Mouse (Mus musculus): ENCODE results near the gene Exoc3.

Exoc3 gene

DNA sequence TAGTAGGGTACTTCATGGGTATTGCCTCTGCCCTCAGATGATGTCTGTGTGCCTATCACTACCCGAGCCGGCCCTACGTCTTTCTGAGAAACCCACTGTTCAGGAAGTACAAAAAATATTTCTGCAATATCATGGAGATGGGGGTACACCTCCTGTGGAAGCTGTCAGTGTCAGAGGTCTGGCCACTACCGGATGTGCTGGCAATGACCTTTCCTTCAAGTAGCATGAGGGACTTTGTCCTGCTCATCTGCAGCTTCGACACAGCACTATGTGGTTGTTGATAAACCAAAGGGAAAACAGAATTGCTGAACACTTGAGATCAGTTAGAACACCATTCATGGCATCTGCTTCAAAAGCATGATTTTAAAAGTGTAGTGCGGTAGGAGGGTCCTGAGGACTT, 67.7 kb downstream of the Exoc3 start:
- no peak for DNase-seq (ENCODE audit: low spot score in 2 of 2)

- DNase-seq (ENCODE audit: low spot score in 2 of 2), result no peak
Measured at GRCm38 (mm10) chr13:74138906-74139647, 69.5 kb downstream of the Exoc3 start.

GRCm38 (mm10) chr13:74129909-74130308, 78.6 kb downstream of the Exoc3 start:
- DNase-seq (ENCODE audit: low spot score in 2 of 2), result no peak

DNA sequence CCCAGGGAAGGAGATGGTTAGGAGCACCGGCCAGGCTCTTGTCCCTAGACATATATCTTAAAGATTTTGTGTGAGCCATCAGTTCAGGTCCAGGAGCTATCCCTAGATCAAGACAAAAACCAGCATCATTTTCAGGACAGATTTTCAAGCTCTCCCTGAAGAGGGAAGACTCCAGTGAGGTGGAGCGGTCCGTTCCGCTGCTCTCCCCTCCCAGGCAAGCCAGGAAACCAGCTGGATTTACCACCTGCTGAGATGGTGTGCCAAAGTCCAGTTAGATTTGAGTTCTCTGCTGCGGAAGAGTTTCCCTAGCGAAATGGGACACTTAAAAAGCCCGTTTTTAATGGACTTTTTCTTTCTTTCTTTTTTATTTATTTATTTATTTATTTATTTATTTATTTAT, 81.0 kb downstream of the Exoc3 start:
- no peak for DNase-seq (ENCODE audit: low spot score in 2 of 2)

DNA sequence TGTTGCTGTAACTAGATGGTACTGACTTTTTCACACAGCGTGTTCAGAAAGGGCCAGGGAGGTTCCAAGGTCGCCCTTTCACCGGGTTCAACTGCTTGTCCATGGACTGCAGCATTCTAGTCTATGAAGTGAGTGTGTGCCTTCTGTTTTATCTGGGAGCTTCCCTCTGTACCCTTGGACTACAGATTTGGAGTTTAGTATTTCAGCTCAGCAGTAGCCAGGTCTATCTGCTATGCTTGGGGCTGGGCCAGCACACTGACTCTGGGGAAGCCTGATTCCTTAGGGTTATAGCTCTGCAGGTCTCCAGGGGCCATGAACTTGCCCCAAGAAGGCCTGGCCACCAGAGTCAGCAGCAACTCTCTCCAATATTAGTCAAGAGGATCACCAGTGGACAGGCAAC, 85.9 kb downstream of the Exoc3 start:
- DNase-seq (ENCODE audit: low spot score in 2 of 2), result no peak

DNA sequence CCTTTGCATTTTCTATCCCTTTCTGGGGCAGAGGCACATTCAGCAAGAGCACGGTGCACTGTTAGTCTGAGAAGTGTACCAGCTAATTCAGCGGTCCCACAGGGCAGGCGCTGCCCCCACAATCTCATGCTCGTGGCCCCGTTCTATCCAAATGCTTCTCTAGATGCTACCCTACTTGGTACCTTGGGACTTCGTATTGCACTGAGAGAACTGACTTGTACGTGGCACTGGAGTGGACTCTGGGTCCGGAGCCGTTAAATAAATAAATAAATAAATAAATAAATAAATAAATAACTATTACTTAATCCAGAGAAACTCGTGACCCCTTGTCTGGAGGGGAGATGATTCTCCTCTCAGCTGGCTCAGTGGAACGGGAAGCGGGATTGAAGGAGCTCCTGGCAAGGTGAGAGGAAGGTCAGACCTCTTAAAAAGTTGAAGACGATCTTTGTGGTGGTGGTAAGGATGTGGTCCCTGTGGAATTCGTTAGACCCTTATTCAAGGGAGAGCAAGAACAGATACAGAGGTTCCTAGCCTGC, 86.7 kb downstream of the Exoc3 start:
- no peak for DNase-seq (ENCODE audit: low spot score in 2 of 2)

DNA sequence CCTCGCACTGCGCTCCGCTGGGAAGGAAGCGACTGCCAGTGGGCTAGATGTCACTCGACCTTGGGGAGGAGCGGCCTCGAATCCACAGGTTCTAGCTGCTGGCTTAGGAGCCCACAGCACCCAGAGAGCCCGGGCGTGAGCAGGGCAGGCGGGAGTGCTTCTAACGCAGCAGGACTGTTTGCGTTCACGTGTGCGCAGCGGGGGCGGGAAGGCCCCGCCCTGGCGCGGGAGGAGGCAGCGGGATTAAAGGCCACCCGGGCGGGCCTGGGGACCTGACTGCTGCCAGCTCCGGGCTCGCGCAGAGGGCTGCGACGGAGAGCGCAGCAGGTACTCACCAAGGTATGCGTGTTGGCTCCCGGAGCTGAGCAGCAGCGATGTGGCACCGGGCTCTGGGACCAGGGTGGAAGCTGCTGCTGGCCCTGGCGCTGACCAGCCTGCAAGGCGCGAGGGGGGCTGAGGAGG, 87.4 kb downstream of the Exoc3 start, which contains the start of gene Slc9a3:
TSS of gene Slc9a3 (plus strand) at position 317 of the 462 bp plus-strand sequence.
- DNase-seq (ENCODE audit: low spot score in 2 of 2), result no peak

Data from frontal cortex, postnatal 10 days (tissue).